Mouse (Mus musculus): ENCODE data around the gene Pex6.

DNA sequence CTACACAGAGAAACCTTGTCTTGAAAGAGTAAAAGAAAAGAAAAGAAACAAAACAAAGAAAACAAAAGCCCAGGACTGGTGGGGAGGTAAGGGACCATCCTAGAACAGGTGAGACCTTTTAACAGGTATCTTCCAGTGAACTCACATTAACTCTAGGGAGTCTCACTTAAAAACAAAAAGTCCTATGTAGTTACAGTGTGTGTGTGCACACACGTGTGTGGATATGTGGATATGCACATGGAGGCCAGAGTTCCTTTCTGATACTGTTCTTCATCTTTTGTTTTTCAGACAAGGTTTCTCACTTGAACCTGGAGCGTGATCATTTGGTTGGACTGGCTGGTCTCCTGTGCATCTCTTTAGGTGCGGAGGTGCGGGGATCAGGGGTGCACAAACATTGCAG lies 39.3 kb downstream of the Pex6 start:
- TF ChIP-seq ETS1 (conservative IDR thresholded peaks at IDR 0.05; ENCODE audit: low read depth, low read length) (no peak), NRF1 (IDR thresholded peaks at IDR 0.05; ENCODE audit: low read depth, low read length) (no peak), CTCF (conservative IDR thresholded peaks at IDR 0.05 in 1 of 2, IDR thresholded peaks at IDR 0.05 in 1 of 2; ENCODE audit: low read depth in 2 of 2, low read length in 2 of 2) (no peak), IRF4 (IDR thresholded peaks at IDR 0.05; ENCODE audit: low read depth, low read length) (no peak), MXI1 (IDR thresholded peaks at IDR 0.05; ENCODE audit: low read depth, low read length) (peak; percentile 54; the same call in 1 of the 2 replicates), CHD2 (IDR thresholded peaks at IDR 0.05; ENCODE audit: low read length) (no peak), ZNF384 (IDR thresholded peaks at IDR 0.05; ENCODE audit: low read depth, low read length) (no peak), ZC3H11A (IDR thresholded peaks at IDR 0.05; ENCODE audit: low read depth, low read length) (no peak)

Measured in CH12.LX (cell line).